Mouse (Mus musculus): ENCODE results near the gene Zbtb49. TPM values are rescaled to one million over a fixed set of nuclear protein-coding genes. Genes with fewer than 3 reads are reported as not detected.

Gene Zbtb49
- polyA plus RNA-seq, 1 experiment from 2014 or later, result 3.6 TPM

GRCm38 (mm10) chr5:38190907-38191306 lies 29.4 kb downstream of the Zbtb49 start:
- Histone ChIP-seq H3K27ac (ENCODE audit: low read depth, low read length) (no peak overlapping the region), H3K9ac (ENCODE audit: low read depth, low read length) (no peak overlapping the region), H3K4me1 (replicated peaks; ENCODE audit: control insufficient read depth, insufficient read depth, low read length) (no peaks in the 10 kb centered on the region), H3K9me3 (ENCODE audit: control insufficient read depth) (no peaks in the 10 kb centered on the region), H3K4me2 (replicated peaks; ENCODE audit: low read depth) (no peak overlapping the region), H3K4me3 (ENCODE audit: low read depth, low read length) (no peak overlapping the region), H3K27me3 (replicated peaks; ENCODE audit: control insufficient read depth, insufficient read depth, low read length) (no peaks in the 10 kb centered on the region), H3K36me3 (ENCODE audit: control insufficient read depth, insufficient read depth) (no peaks in the 10 kb centered on the region)
- no peak for ATAC-seq
- no peak for TF ChIP-seq CTCF (IDR thresholded peaks at IDR 0.05; ENCODE audit: low read depth)
- WGBS, result 91% methylated on average over 3 of the region's 3 CpGs

- H3K4me2 ChIP-seq (replicated peaks; ENCODE audit: low read depth), result no peak overlapping the region
- WGBS, result 81% methylated on average over 2 of the region's 2 CpGs
- H3K27me3 ChIP-seq (replicated peaks; ENCODE audit: control insufficient read depth, insufficient read depth, low read length), result no peaks in the 10 kb centered on the region
- H3K27ac ChIP-seq (ENCODE audit: low read depth, low read length), result no peak overlapping the region
- no peaks in the 10 kb centered on the region for H3K36me3 ChIP-seq (ENCODE audit: control insufficient read depth, insufficient read depth)
- no peak for ATAC-seq
- H3K9ac ChIP-seq (ENCODE audit: low read depth, low read length), result no peak overlapping the region
- TF ChIP-seq CTCF (IDR thresholded peaks at IDR 0.05; ENCODE audit: low read depth), result no peak
- H3K9me3 ChIP-seq (ENCODE audit: control insufficient read depth), result no peaks in the 10 kb centered on the region
- no peaks in the 10 kb centered on the region for H3K4me1 ChIP-seq (replicated peaks; ENCODE audit: control insufficient read depth, insufficient read depth, low read length)
- no peak overlapping the region for H3K4me3 ChIP-seq (ENCODE audit: low read depth, low read length)
Observed at GRCm38 (mm10) chr5:38187006-38187405, 33.3 kb downstream of the Zbtb49 start.

- WGBS, result 81% methylated on average over 6 of the region's 6 CpGs
- no peak for ATAC-seq
- no peak overlapping the region for H3K9ac ChIP-seq (ENCODE audit: low read depth, low read length)
- H3K4me1 ChIP-seq (replicated peaks; ENCODE audit: control insufficient read depth, insufficient read depth, low read length), result no peaks in the 10 kb centered on the region
- no peak for TF ChIP-seq CTCF (IDR thresholded peaks at IDR 0.05; ENCODE audit: low read depth)
- no peak overlapping the region for H3K27ac ChIP-seq (ENCODE audit: low read depth, low read length)
- H3K27me3 ChIP-seq (replicated peaks; ENCODE audit: control insufficient read depth, insufficient read depth, low read length), result no peaks in the 10 kb centered on the region
- H3K4me2 ChIP-seq (replicated peaks; ENCODE audit: low read depth), result no peak overlapping the region
- H3K4me3 ChIP-seq (ENCODE audit: low read depth, low read length), result no peak overlapping the region
- no peaks in the 10 kb centered on the region for H3K36me3 ChIP-seq (ENCODE audit: control insufficient read depth, insufficient read depth)
- H3K9me3 ChIP-seq (ENCODE audit: control insufficient read depth), result no peaks in the 10 kb centered on the region
Observed at GRCm38 (mm10) chr5:38184688-38185285, 35.5 kb downstream of the Zbtb49 start.

- no peaks in the 10 kb centered on the region for H3K9me3 ChIP-seq (ENCODE audit: control insufficient read depth)
- 76% methylated on average over 16 of the region's 16 CpGs for WGBS
- no peak overlapping the region for H3K27ac ChIP-seq (ENCODE audit: low read depth, low read length)
- TF ChIP-seq CTCF (IDR thresholded peaks at IDR 0.05; ENCODE audit: low read depth), result no peak
- H3K4me1 ChIP-seq (replicated peaks; ENCODE audit: control insufficient read depth, insufficient read depth, low read length), result no peaks in the 10 kb centered on the region
- H3K27me3 ChIP-seq (replicated peaks; ENCODE audit: control insufficient read depth, insufficient read depth, low read length), result no peaks in the 10 kb centered on the region; the same call in 1 of the 2 replicates
- no peak for ATAC-seq
- no peaks in the 10 kb centered on the region for H3K36me3 ChIP-seq (ENCODE audit: control insufficient read depth, insufficient read depth)
- no peak overlapping the region for H3K4me3 ChIP-seq (ENCODE audit: low read depth, low read length)
- no peak overlapping the region for H3K4me2 ChIP-seq (replicated peaks; ENCODE audit: low read depth)
- H3K9ac ChIP-seq (ENCODE audit: low read depth, low read length), result no peak overlapping the region
Observed at GRCm38 (mm10) chr5:38174256-38174912, 45.9 kb downstream of the Zbtb49 start.

- no peak overlapping the region for H3K4me2 ChIP-seq (replicated peaks; ENCODE audit: low read depth)
- 41% methylated on average over 5 of the region's 5 CpGs for WGBS
Observed at GRCm38 (mm10) chr5:38173766-38174165, 46.5 kb downstream of the Zbtb49 start.

GRCm38 (mm10) chr5:38168497-38168896 lies 51.8 kb downstream of the Zbtb49 start:
- no peak for ATAC-seq
- no peak for TF ChIP-seq CTCF (IDR thresholded peaks at IDR 0.05; ENCODE audit: low read depth)
- 42% methylated on average over 11 of the region's 11 CpGs for WGBS
- Histone ChIP-seq H3K4me3 (ENCODE audit: low read depth, low read length) (no peak overlapping the region), H3K9ac (ENCODE audit: low read depth, low read length) (no peak overlapping the region), H3K27me3 (replicated peaks; ENCODE audit: control insufficient read depth, insufficient read depth, low read length) (no peaks in the 10 kb centered on the region; the same call in 1 of the 2 replicates), H3K4me2 (replicated peaks; ENCODE audit: low read depth) (no peak overlapping the region), H3K4me1 (replicated peaks; ENCODE audit: control insufficient read depth, insufficient read depth, low read length) (no peaks in the 10 kb centered on the region), H3K9me3 (ENCODE audit: control insufficient read depth) (no peaks in the 10 kb centered on the region), H3K27ac (ENCODE audit: low read depth, low read length) (no peak overlapping the region), H3K36me3 (ENCODE audit: control insufficient read depth, insufficient read depth) (no peaks in the 10 kb centered on the region)

More at GRCm38 (mm10) chr5:38173766-38174165, 46.5 kb downstream of the Zbtb49 start:
- Histone ChIP-seq H3K4me1 (replicated peaks; ENCODE audit: control insufficient read depth, insufficient read depth, low read length) (no peaks in the 10 kb centered on the region), H3K9ac (ENCODE audit: low read depth, low read length) (no peak overlapping the region), H3K4me3 (ENCODE audit: low read depth, low read length) (no peak overlapping the region), H3K27ac (ENCODE audit: low read depth, low read length) (no peak overlapping the region), H3K27me3 (replicated peaks; ENCODE audit: control insufficient read depth, insufficient read depth, low read length) (no peaks in the 10 kb centered on the region; the same call in 1 of the 2 replicates), H3K36me3 (ENCODE audit: control insufficient read depth, insufficient read depth) (no peaks in the 10 kb centered on the region), H3K9me3 (ENCODE audit: control insufficient read depth) (no peaks in the 10 kb centered on the region)
- no peak for ATAC-seq
- TF ChIP-seq CTCF (IDR thresholded peaks at IDR 0.05; ENCODE audit: low read depth), result no peak
